Mouse (Mus musculus) E14TG2a.4 (cell line): Measurements from ENCODE around the gene Akirin1.

Source experiments
- CTCF ChIP-seq: conservative IDR thresholded peaks from 2 replicates; pipeline ENCODE4 v1.5.1; 2014; ENCODE audit warnings: low read length
- NANOG ChIP-seq: IDR thresholded peaks from 2 replicates; pipeline ENCODE4 v1.6.1; 2014; ENCODE audit warnings: borderline replicate concordance, low read length, mixed read lengths
- POU5F1 ChIP-seq: IDR thresholded peaks from 2 replicates; pipeline ENCODE4 v1.6.1; 2014; ENCODE audit warnings: low read length, borderline replicate concordance

GRCm38 (mm10) chr4:123797403-123797802, 47.3 kb upstream of the Akirin1 start:
- no peak for TF ChIP-seq CTCF
- no peak for TF ChIP-seq POU5F1
- TF ChIP-seq NANOG, result no peak
